Mouse (Mus musculus) c-Kit-negative CD71-positive TER-119-positive erythroid progenitor cells, embryonic 14.5 days (primary cell): ENCODE measurements around the gene Cnot8.

Experiments
- DNase-seq: peaks from one replicate; pipeline ENCODE4 v3.0.0-alpha.2; 2013; ENCODE audit warnings: low read depth, low spot score

Gene Cnot8

GRCm38 (mm10) chr11:58165072-58165471 is 61.1 kb downstream of the Cnot8 start:
- DNase-seq: no peak

- no peak for DNase-seq
Measured at GRCm38 (mm10) chr11:58167822-58168166, 63.8 kb downstream of the Cnot8 start.
